Comparison of ENCODE assay signal across 9 mouse cellular contexts in the genomic region with DNA sequence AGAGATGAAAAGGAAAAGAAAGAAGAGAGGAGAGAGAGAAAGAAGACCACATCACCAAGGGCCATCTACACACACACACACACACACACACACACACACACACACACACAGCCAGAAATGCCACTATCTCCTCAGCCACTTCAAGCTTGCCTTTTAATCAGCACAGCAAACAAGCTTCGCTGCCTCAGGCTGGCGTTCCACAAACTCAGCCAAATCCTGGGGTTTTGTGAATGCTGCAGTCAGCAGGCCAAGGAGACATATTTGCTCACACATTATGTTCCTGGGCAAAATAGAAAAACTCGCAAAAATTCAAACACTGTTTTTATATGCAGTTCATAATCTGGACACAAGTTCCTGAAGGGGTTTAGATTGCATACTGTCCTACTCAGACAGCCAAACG.
DNase-seq lines count a peak whose midpoint lies in the region; ATAC-seq and TF ChIP-seq lines count a peak whose summit lies in the region.
"Had no signal": no experiment of that assay in that cellular context is flagged by ENCODE, and none has a peak within 500 bp of the region (broad histone marks: within the 10 kb centered on the region; RNA-seq: fewer than 3 reads in every experiment).

No protein-coding gene starts in this region.

- H3K4me1 ChIP-seq in heart, embryonic 15.5 days (replicated peaks): peaks cover 46% of the 10 kb centered on the region
- no peaks in the 10 kb centered on the region; the same call in 1 of the 2 replicates for H3K4me1 ChIP-seq in heart, adult 2 months (ENCODE audit: control insufficient read depth, insufficient read depth, low read length)
- H3K4me1 ChIP-seq in lung, embryonic 14.5 days (ENCODE audit: insufficient read depth): peaks cover 19% of the 10 kb centered on the region
- peaks cover 3% of the 10 kb centered on the region for H3K4me1 ChIP-seq in lung, adult 2 months (ENCODE audit: control insufficient read depth, insufficient read depth, low read length)
- peaks cover 44% of the 10 kb centered on the region for H3K4me1 ChIP-seq in kidney, embryonic 15.5 days

- H3K79me2 ChIP-seq in heart, adult 2 months (replicated peaks; ENCODE audit: control insufficient read depth, insufficient read depth, low read length): no peaks in the 10 kb centered on the region

- intact Hi-C loops in heart, adult 2 months (cut with DNase I): loop anchor here (10.0 kb wide), 1 partner anchor 79 kb away; no protein-coding TSS in a partner anchor

- no peaks in the 10 kb centered on the region for H3K9me3 ChIP-seq in heart, embryonic 15.5 days (replicated peaks)
- H3K9me3 ChIP-seq in lung, embryonic 14.5 days (ENCODE audit: low read depth, low read length): no peaks in the 10 kb centered on the region
- no peaks in the 10 kb centered on the region for H3K9me3 ChIP-seq in kidney, embryonic 15.5 days (replicated peaks)

- no peak for TF ChIP-seq POLR2A in heart, adult 2 months (IDR thresholded peaks at IDR 0.05; ENCODE audit: insufficient read depth, low read depth, low read length)
- TF ChIP-seq POLR2A in lung, adult 2 months (IDR thresholded peaks at IDR 0.05; ENCODE audit: borderline replicate concordance, extremely low read depth, low read depth, low read length): no peak

- no peak for DNase-seq in heart, adult 2 months
- DNase-seq in lung, embryonic 14.5 days: peak; percentile 61
- no peak for DNase-seq in lung, adult 2 months
- DNase-seq in cerebellum, adult 18-20 months: peak; percentile 69 to 82
- DNase-seq in spleen, postnatal 14 days (ENCODE audit: low spot score in 2 of 2): no peak
- no peak for DNase-seq in urinary bladder, adult 18-20 months (ENCODE audit: low spot score in 2 of 2)

- WGBS in heart, embryonic 15.5 days: 30% methylated on average over 4 of the region's 4 CpGs
- WGBS in heart, adult 2 months: 43% methylated on average over 4 of the region's 4 CpGs
- 36% methylated on average over 4 of the region's 4 CpGs for WGBS in lung, embryonic 14.5 days
- WGBS in lung, adult 2 months: 63% methylated on average over 4 of the region's 4 CpGs
- WGBS in kidney, embryonic 15.5 days: 64% methylated on average over 4 of the region's 4 CpGs

- no peaks in the 10 kb centered on the region for H3K36me3 ChIP-seq in heart, embryonic 15.5 days
- H3K36me3 ChIP-seq in heart, adult 2 months (ENCODE audit: control insufficient read depth, insufficient read depth, low read length): peaks cover 4% of the 10 kb centered on the region
- H3K36me3 ChIP-seq in lung, embryonic 14.5 days (ENCODE audit: insufficient read depth): no peaks in the 10 kb centered on the region
- H3K36me3 ChIP-seq in kidney, embryonic 15.5 days: no peaks in the 10 kb centered on the region

- H3K9ac ChIP-seq in heart, embryonic 15.5 days: no peak overlapping the region
- H3K9ac ChIP-seq in heart, adult 2 months (ENCODE audit: low read depth, low read length): no peak overlapping the region
- H3K9ac ChIP-seq in lung, embryonic 14.5 days: no peak overlapping the region
- no peak overlapping the region for H3K9ac ChIP-seq in kidney, embryonic 15.5 days

- H3K27ac ChIP-seq in heart, embryonic 15.5 days: peak overlapping the region; percentile 8; the same call in 1 of the 2 replicates
- H3K27ac ChIP-seq in heart, adult 2 months: no peak overlapping the region
- H3K27ac ChIP-seq in lung, embryonic 14.5 days (ENCODE audit: low read depth): no peak overlapping the region
- H3K27ac ChIP-seq in kidney, embryonic 15.5 days: 0 out of 2 replicates have a peak overlapping the region, but pooled peaks have one; percentile 0

- no peak overlapping the region for H3K4me2 ChIP-seq in heart, embryonic 15.5 days
- H3K4me2 ChIP-seq in lung, embryonic 14.5 days: no peak overlapping the region
- no peak overlapping the region for H3K4me2 ChIP-seq in kidney, embryonic 15.5 days

- ATAC-seq in heart, embryonic 15.5 days (replicated peaks; ENCODE audit: insufficient number of reproducible peaks, insufficient read depth, low FRiP score, low read depth): no peak
- no peak for ATAC-seq in lung, embryonic 14.5 days (ENCODE audit: insufficient read depth)
- no peak for ATAC-seq in kidney, embryonic 15.5 days (replicated peaks; ENCODE audit: low FRiP score)

- TF ChIP-seq EP300 in heart, adult 2 months (IDR thresholded peaks at IDR 0.05; ENCODE audit: insufficient read depth, low read depth, low read length): no peak

- H3K4me3 ChIP-seq in heart, embryonic 15.5 days: no peak overlapping the region
- no peak overlapping the region for H3K4me3 ChIP-seq in heart, adult 2 months
- no peak overlapping the region for H3K4me3 ChIP-seq in lung, embryonic 14.5 days (ENCODE audit: low read depth, low read length)
- H3K4me3 ChIP-seq in lung, adult 2 months (replicated peaks; ENCODE audit: extremely low read depth, low read depth, low read length): no peak overlapping the region
- H3K4me3 ChIP-seq in kidney, embryonic 15.5 days (replicated peaks): no peak overlapping the region
- H3K4me3 ChIP-seq: erythroblast, embryonic 14.5 days had no signal

- no peak for TF ChIP-seq CTCF in heart, adult 2 months (IDR thresholded peaks at IDR 0.05)
- no peak for TF ChIP-seq CTCF in lung, embryonic 14.5 days (IDR thresholded peaks at IDR 0.05; ENCODE audit: low read depth)
- no peak for TF ChIP-seq CTCF in lung, adult 2 months (IDR thresholded peaks at IDR 0.05; ENCODE audit: insufficient read depth, low read length)

- H3K27me3 ChIP-seq in heart, embryonic 15.5 days: no peaks in the 10 kb centered on the region
- no peaks in the 10 kb centered on the region for H3K27me3 ChIP-seq in heart, adult 2 months (ENCODE audit: control insufficient read depth, insufficient read depth, low read length)
- no peaks in the 10 kb centered on the region for H3K27me3 ChIP-seq in lung, embryonic 14.5 days (ENCODE audit: insufficient read depth, low read length)
- H3K27me3 ChIP-seq in kidney, embryonic 15.5 days: no peaks in the 10 kb centered on the region

Comparison
In these comparisons a context has a peak if more than half of its experiments do, and no peak if none do; other contexts are left out.
1. H3K27ac ChIP-seq: peak in heart, embryonic 15.5 days (single experiment) and kidney, embryonic 15.5 days (single experiment); none in heart, adult 2 months (single experiment) and lung, embryonic 14.5 days (single experiment).
2. DNase-seq: peak in lung, embryonic 14.5 days (single experiment) and cerebellum, adult 18-20 months (2 of 2); none in heart, adult 2 months (0 of 2), lung, adult 2 months (single experiment), spleen, postnatal 14 days (0 of 2) and urinary bladder, adult 18-20 months (0 of 2).